Comparison of ENCODE assay signal across 8 mouse cellular contexts in the genomic region with DNA sequence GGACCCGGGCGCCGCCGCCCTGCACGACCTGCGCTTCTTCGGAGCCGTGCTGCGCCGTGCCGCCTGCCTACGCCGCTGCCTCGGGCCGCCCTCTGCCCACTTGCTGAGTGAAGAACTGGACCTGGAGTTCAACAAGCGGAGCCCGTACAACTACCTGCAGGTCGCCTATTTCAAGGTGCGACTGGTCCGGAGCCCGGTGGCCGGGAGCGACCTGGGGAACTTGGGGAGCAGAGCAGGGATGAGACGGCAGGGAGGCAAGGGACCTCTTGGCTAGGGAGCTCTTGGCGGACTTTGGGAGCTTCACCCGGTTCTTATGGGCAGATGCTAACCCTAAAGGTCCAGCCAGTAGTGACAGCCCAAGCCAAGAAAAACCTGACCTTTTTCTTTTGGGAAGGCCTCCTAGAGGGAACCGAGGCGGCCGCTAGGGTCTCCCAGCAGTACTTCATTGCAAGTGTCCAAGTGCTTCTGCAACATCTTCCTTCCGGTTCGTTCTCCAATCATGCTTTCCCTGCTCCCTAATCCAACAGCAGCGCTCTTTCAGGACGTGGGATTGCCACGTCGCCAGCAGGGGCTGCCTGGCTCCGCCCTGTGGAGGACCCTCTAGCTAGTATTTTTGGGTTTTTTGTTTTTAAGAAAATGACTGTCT. TPM values are rescaled to one million over a fixed set of nuclear protein-coding genes. Genes with fewer than 3 reads are reported as not detected.
DNase-seq lines count a peak whose midpoint lies in the region; ATAC-seq and TF ChIP-seq lines count a peak whose summit lies in the region.

No protein-coding gene starts in this region.

- 1% methylated on average over 36 of the region's 36 CpGs for WGBS in small intestine, adult 2 months

- TF ChIP-seq POLR2A in cortical plate, adult 2 months (IDR thresholded peaks at IDR 0.05; ENCODE audit: extremely low read depth, insufficient read depth, low read length) = peak; percentile 61
- TF ChIP-seq POLR2A in small intestine, adult 2 months (IDR thresholded peaks at IDR 0.05; ENCODE audit: low read depth, low read length) = no peak

- intact Hi-C loops in left cerebral cortex, postnatal 4 days (cut with DNase I) = no loop called here

- DNase-seq in ovary, adult 18-20 months (ENCODE audit: low spot score) = peak; percentile 34
- no peak for DNase-seq in ovary, postnatal 10 days (ENCODE audit: low spot score)
- peak; percentile 30 for DNase-seq in gastrocnemius, postnatal 10 days
- DNase-seq in left cerebral cortex, postnatal 4 days = peak; percentile 48

- H3K4me1 ChIP-seq in cortical plate, adult 2 months (ENCODE audit: control insufficient read depth, insufficient read depth, low read length) = no peaks in the 10 kb centered on the region
- no peaks in the 10 kb centered on the region; the same call in 1 of the 2 replicates for H3K4me1 ChIP-seq in small intestine, adult 2 months (ENCODE audit: control insufficient read depth, insufficient read depth, insufficient read length, low read length)

- H3K27ac ChIP-seq in cortical plate, adult 2 months (ENCODE audit: insufficient read depth, low read length) = no peak overlapping the region
- H3K27ac ChIP-seq in small intestine, adult 2 months (ENCODE audit: insufficient read depth, low read depth, low read length) = no peak overlapping the region; the same call in 1 of the 2 replicates

- peak; percentile 7 for ATAC-seq in inflammation-experienced regulatory T-cells, adult 6 months
- ATAC-seq in megakaryocyte-erythroid progenitor cell, adult 5-6 weeks (replicated peaks; ENCODE audit: low FRiP score, low TSS enrichment, poor library complexity, severe bottlenecking) = peak; percentile 12

- H3K4me3 ChIP-seq in cortical plate, adult 2 months (ENCODE audit: insufficient read depth, low read length) = peak overlapping the region; percentile 84
- peak overlapping the region; percentile 71 for H3K4me3 ChIP-seq in small intestine, adult 2 months (ENCODE audit: low read depth, low read length)

- peaks cover 12% of the 10 kb centered on the region; the same call in 1 of the 2 replicates for H3K27me3 ChIP-seq in small intestine, adult 2 months (ENCODE audit: control insufficient read depth, insufficient read depth, low read length)

- no peaks in the 10 kb centered on the region for H3K36me3 ChIP-seq in small intestine, adult 2 months (ENCODE audit: control insufficient read depth, insufficient read depth, low read length)

- no peak for TF ChIP-seq CTCF in cortical plate, adult 2 months (IDR thresholded peaks at IDR 0.05; ENCODE audit: extremely low read depth, insufficient read depth, low read length)
- TF ChIP-seq CTCF in small intestine, adult 2 months (IDR thresholded peaks at IDR 0.05; ENCODE audit: extremely low read depth, insufficient read length, insufficient replicate concordance, low read depth, low read length) = no peak

RNA-seq across cellular contexts. Expression of a gene that starts 0.7 kb away (rescaled TPM):
- 10.6 and 10.8 TPM in 2 replicates for polyA plus RNA-seq in cortical plate, adult 2 months (2012; rRNA removed)
- 10 to 100 TPM; 23.3 to 30.5 TPM for total RNA-seq in gastrocnemius, postnatal 10 days (2021)
- polyA plus RNA-seq in inflammation-experienced regulatory T-cells, adult 6 months (2017; shearing (Covaris generic)) = 1 to 10 TPM in 2 of 3 experiments, under 1 TPM in 1; 0.70 to 2.3 (median 1.7) TPM
- 10 to 100 TPM; 10.9 to 12.4 TPM for total RNA-seq in left cerebral cortex, postnatal 4 days (2021)
- total RNA-seq in megakaryocyte-erythroid progenitor cell, adult 5-6 weeks (2014; fragmentation: Nextera tagmentation) = 9.5 and 14.0 TPM in 2 replicates
- total RNA-seq in megakaryocyte-erythroid progenitor cell, adult 5-6 weeks (2017) = 11.0 and 12.8 TPM in 2 replicates
- 4.4 and 6.3 TPM in 2 replicates for polyA plus RNA-seq in small intestine, adult 2 months (2012; rRNA removed)

RNA-seq across cellular contexts. Expression of a gene that starts 0.9 kb away (rescaled TPM):
- polyA plus RNA-seq in cortical plate, adult 2 months (2012; rRNA removed) = 13.0 TPM in 2 replicates
- 10 to 100 TPM; 19.3 to 21.2 TPM for total RNA-seq in gastrocnemius, postnatal 10 days (2021)
- 10 to 100 TPM in 1 of 3 experiments, 1 to 10 TPM in 2; 6.3 to 10.7 (median 7.9) TPM for polyA plus RNA-seq in inflammation-experienced regulatory T-cells, adult 6 months (2017; shearing (Covaris generic))
- 10 to 100 TPM; 29.7 to 36.2 TPM for total RNA-seq in left cerebral cortex, postnatal 4 days (2021)
- total RNA-seq in megakaryocyte-erythroid progenitor cell, adult 5-6 weeks (2014; fragmentation: Nextera tagmentation) = 9.7 and 17.1 TPM in 2 replicates
- 6.2 and 18.2 TPM in 2 replicates for total RNA-seq in megakaryocyte-erythroid progenitor cell, adult 5-6 weeks (2017)
- polyA plus RNA-seq in small intestine, adult 2 months (2012; rRNA removed) = 1.9 and 2.0 TPM in 2 replicates

RNA-seq across cellular contexts. Expression of a gene that starts 15.4 kb away (rescaled TPM):
- polyA plus RNA-seq in cortical plate, adult 2 months (2012; rRNA removed) = 1.2 TPM in 2 replicates
- total RNA-seq in gastrocnemius, postnatal 10 days (2021) = not detected
- not detected for polyA plus RNA-seq in inflammation-experienced regulatory T-cells, adult 6 months (2017; shearing (Covaris generic))
- under 1 TPM; 0.38 to 0.48 TPM for total RNA-seq in left cerebral cortex, postnatal 4 days (2021)
- total RNA-seq in megakaryocyte-erythroid progenitor cell, adult 5-6 weeks (2014; fragmentation: Nextera tagmentation) = not detected in 2 replicates
- not detected in 2 replicates for total RNA-seq in megakaryocyte-erythroid progenitor cell, adult 5-6 weeks (2017)
- polyA plus RNA-seq in small intestine, adult 2 months (2012; rRNA removed) = 0.09 TPM in 1 of 2 replicates, not detected in the other

RNA-seq across cellular contexts. Expression of a gene that starts 21.8 kb away (rescaled TPM):
- 0.32 and 0.58 TPM in 2 replicates for polyA plus RNA-seq in cortical plate, adult 2 months (2012; rRNA removed)
- total RNA-seq in gastrocnemius, postnatal 10 days (2021) = 10 to 100 TPM; 12.8 to 17.0 TPM
- not detected for polyA plus RNA-seq in inflammation-experienced regulatory T-cells, adult 6 months (2017; shearing (Covaris generic))
- under 1 TPM; 0.12 to 0.14 TPM for total RNA-seq in left cerebral cortex, postnatal 4 days (2021)
- not detected in 2 replicates for total RNA-seq in megakaryocyte-erythroid progenitor cell, adult 5-6 weeks (2014; fragmentation: Nextera tagmentation)
- not detected in 2 replicates for total RNA-seq in megakaryocyte-erythroid progenitor cell, adult 5-6 weeks (2017)
- polyA plus RNA-seq in small intestine, adult 2 months (2012; rRNA removed) = not detected in 2 replicates

RNA-seq across cellular contexts. Expression of a gene that starts 38.3 kb away (rescaled TPM):
- 29.2 and 29.9 TPM in 2 replicates for polyA plus RNA-seq in cortical plate, adult 2 months (2012; rRNA removed)
- total RNA-seq in gastrocnemius, postnatal 10 days (2021) = 10 to 100 TPM; 38.2 to 44.7 TPM
- polyA plus RNA-seq in inflammation-experienced regulatory T-cells, adult 6 months (2017; shearing (Covaris generic)) = 10 to 100 TPM; 56.5 to 71.6 (median 62.1) TPM
- total RNA-seq in left cerebral cortex, postnatal 4 days (2021) = 10 to 100 TPM; 72.9 to 79.6 TPM
- 107 and 124 TPM in 2 replicates for total RNA-seq in megakaryocyte-erythroid progenitor cell, adult 5-6 weeks (2014; fragmentation: Nextera tagmentation)
- total RNA-seq in megakaryocyte-erythroid progenitor cell, adult 5-6 weeks (2017) = 47.7 and 52.9 TPM in 2 replicates
- 10.2 and 17.0 TPM in 2 replicates for polyA plus RNA-seq in small intestine, adult 2 months (2012; rRNA removed)
